Mouse (Mus musculus): ENCODE results near the gene Itga11.
"Not testable (repeated sequence)": the region's sequence is repeated elsewhere in the genome, so short reads cannot be mapped to it uniquely, and the experiment has no call there.

Gene Itga11

GRCm38 (mm10) chr9:62677641-62678549 lies at the start of gene Itga11:
Itga11 (plus strand) TSS chr9:62677826.
- in situ Hi-C loops (cut with MboI, MseI): no loop called here

- in situ Hi-C loops (cut with MboI, MseI): no loop called here
Observed at GRCm38 (mm10) chr9:62630631-62631240, 46.9 kb upstream of the Itga11 start.

GRCm38 (mm10) chr9:62632392-62632791 lies 45.2 kb upstream of the Itga11 start:
- in situ Hi-C loops (cut with MboI, MseI): no loop called here

GRCm38 (mm10) chr9:62638045-62638444 lies 39.6 kb upstream of the Itga11 start:
- in situ Hi-C loops (cut with MboI, MseI): no loop called here

- in situ Hi-C loops (cut with MboI, MseI): no loop called here
Observed at GRCm38 (mm10) chr9:62639686-62640085, 37.9 kb upstream of the Itga11 start.

GRCm38 (mm10) chr9:62640188-62640587 lies 37.4 kb upstream of the Itga11 start:
- in situ Hi-C loops (cut with MboI, MseI): no loop called here

DNA sequence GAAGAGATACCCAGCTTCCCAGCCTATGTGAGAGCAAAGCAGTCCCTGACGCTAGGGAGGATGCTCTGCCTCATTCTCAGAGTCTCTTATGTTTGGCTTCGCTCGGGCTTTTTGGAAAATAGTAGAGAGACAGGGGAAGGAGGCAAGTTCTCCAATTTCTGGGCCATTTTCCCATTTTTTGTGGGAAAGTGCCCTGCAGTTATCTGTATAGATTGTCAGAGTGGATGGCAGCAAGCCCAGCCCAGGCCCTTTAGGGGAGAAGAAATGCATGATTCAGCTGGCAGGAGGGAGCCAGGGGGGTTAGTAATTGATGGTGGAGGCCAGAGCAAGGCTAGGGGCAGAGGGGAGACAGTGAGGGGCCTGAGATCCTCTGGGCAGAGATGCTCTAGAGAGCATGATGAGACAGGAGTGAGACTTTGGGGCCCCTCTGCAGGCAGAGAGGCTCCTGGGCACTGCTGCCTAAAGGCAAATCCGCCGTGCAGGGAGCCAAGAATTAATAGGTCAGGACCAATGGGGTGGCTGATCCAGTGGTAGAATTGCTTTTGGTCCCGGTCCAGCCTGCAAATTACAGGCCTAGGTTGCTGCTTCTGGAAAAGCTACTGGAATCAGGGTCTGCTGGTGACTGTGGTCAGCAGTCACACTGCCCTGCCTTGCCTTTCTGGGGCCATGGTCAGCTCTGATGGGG lies 31.8 kb upstream of the Itga11 start:
- in situ Hi-C loops (cut with MboI, MseI): no loop called here

DNA sequence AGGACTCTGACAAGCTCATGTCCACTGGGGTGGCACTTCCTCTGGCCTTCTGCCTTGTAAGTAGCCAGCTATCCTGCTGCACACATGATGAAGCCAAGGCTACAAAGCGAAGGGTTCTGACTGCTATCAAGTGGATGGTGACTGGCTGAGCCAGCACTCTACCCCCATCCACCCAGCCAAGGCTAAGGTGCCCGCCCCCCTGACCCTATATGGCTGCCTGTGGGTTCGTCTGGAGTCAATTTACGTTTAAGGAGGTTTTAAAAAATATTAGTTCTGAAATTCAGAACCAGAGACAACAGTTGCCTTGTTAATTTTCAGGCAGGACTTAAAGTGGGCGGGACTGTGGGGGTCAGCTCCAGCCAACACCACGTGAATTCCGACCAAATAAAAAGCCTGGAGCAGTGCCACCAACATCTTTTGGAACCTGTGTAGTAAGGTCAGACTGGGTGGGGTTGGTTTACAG lies 30.9 kb upstream of the Itga11 start:
- in situ Hi-C loops (cut with MboI, MseI): no loop called here

GRCm38 (mm10) chr9:62649444-62649843 lies 28.2 kb upstream of the Itga11 start:
- in situ Hi-C loops (cut with MboI, MseI): no loop called here

DNA sequence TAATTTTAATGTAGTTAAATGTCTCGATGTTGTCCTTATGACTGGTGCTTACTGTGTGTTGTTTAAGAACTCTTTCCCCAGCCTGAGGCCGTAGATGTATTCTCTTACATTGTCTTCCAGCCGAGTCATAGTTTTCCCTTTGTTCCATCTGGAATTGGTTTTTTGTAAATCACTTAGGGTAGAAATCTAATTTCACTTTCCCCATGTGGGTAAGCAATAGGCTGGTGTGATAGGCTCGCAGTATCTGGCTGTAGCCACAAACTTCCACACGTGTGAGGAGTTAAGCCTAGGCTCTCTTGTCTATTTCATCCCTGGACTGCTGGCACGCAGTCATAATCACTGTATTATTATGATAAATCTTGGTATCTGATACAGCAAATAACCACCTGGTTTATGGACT lies 26.9 kb upstream of the Itga11 start:
- in situ Hi-C loops (cut with MboI, MseI): no loop called here

- in situ Hi-C loops (cut with MboI, MseI): no loop called here
Observed at GRCm38 (mm10) chr9:62654336-62654735, 23.3 kb upstream of the Itga11 start.

DNA sequence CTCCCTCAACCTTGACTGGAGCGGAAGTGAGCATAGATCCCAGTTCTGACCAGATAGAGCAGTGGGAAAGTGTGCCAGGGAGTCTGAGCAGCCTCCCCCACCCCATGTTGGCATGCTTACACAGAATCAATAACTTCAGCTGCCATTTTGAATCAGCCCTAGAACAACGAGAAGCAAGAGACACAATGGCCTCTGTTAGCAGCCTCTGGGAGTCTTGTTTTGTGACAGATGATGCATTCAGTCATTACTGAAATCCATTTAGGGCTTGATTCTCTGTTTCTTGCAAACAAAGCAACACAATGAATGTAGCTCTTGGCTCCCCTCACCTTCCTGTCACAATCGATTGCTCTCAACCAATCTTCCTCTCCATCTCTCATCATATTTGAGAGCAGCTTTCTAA lies 19.6 kb upstream of the Itga11 start:
- in situ Hi-C loops (cut with MboI, MseI): no loop called here

GRCm38 (mm10) chr9:62659026-62659425 lies 18.6 kb upstream of the Itga11 start:
- in situ Hi-C loops (cut with MboI, MseI): no loop called here

DNA sequence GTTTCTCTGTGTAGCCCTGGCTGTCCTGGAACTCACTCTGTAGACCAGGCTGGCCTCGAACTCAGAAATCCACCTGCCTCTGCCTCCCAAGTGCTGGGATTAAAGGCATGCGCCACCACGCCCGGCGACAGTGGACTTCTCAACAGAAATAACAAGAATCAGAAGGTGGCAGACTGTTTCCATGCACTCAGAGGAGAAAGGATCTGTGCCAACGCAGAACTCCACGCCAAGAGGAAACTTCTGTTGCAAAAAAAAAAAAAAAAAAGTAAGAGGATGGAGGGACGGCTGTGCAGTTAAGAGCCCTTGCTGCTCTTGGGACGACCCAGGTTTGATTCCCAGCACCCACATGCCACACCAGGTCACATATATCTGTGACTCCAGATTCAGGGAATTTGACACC lies 16.7 kb upstream of the Itga11 start:
- in situ Hi-C loops (cut with MboI, MseI): not testable (repeated sequence)

GRCm38 (mm10) chr9:62663443-62663842 lies 14.2 kb upstream of the Itga11 start:
- in situ Hi-C loops (cut with MboI, MseI): no loop called here

- in situ Hi-C loops (cut with MboI, MseI): no loop called here
Observed at GRCm38 (mm10) chr9:62664115-62664725, 13.4 kb upstream of the Itga11 start.

DNA sequence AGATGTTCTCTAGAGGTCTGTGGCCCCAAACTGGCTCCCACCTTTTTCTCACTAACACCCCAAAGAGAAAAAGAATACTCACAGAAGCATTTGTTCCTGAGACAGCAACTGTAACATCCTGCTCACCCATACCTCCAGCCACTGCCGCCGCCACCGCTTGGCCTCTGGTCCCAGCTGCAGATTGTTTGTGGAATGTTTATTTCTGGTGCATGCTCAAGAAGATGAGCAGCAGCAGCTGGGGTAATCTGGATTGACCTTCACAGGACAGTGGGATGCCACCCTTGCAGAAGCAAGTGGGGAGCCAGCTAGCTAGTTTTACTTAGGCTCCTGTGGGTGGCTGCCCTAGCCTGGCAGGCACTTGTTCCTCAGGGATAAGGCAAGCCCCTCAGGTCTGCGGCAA lies 11.7 kb upstream of the Itga11 start:
- in situ Hi-C loops (cut with MboI, MseI): no loop called here

- in situ Hi-C loops (cut with MboI, MseI): no loop called here
Observed at GRCm38 (mm10) chr9:62668503-62668902, 9.1 kb upstream of the Itga11 start.

GRCm38 (mm10) chr9:62673241-62673640 lies 4.4 kb upstream of the Itga11 start:
- in situ Hi-C loops (cut with MboI, MseI): no loop called here

GRCm38 (mm10) chr9:62675172-62675571 lies 2.5 kb upstream of the Itga11 start:
- in situ Hi-C loops (cut with MboI, MseI): no loop called here

DNA sequence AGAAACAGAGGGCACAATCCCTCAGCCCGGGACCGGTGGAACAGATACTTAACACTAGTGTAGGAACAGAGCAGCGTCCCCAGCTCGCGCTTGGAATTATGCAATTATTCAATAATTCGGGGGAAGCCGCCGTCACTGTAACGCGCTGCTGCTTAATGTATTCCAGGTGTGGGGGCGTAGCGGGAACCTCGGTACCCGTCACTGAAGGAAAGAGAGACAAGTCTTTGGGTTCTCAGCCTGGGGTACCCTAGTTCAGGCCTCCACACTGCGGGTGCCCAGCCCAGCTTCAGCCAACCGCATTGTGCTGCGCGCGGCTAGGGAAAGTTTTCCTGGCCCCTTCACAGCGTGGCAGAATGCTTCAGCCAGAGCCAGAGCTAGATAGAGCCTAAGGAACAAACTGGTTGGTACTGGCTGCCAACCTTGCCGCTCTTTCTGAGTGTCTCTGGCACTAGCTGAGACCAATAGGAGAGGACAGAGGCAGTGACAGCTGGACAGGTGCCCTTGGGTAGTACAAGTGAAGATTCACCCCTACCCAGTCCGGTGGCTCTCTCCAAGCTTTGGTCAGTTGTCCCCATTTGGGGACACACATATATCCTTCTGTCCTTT lies 1.0 kb downstream of the Itga11 start:
- in situ Hi-C loops (cut with MboI, MseI): no loop called here

DNA sequence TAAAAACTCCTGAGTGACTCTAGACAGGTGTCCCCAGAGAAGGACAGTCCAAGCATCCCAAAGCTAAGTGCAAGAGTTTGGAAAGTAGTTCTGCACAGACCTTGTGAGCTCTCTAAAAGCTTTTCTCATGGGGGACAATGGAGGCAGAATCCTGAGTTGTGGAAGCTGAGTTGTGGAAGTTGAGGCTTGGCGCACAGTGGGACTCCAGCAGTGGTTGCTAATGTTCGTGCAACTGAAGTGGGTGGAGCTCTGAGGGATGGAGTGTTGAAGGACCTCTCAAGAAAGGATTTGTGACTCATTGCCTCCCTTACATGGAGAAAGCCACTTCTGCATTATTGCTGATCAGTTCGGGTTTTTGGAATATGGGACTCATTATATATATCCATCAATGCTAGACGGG lies 1.8 kb downstream of the Itga11 start:
- in situ Hi-C loops (cut with MboI, MseI): no loop called here

All from T-helper 1 cell (primary cell).